Mouse (Mus musculus) right cerebral cortex, postnatal 36 days (tissue): ENCODE measurements around the gene Ust.

ENCODE experiments used
- DNase-seq, 2 experiments: peaks; one replicate each; pipeline ENCODE4 v3.0.0; 2022; ENCODE audit warnings: low spot score in 2 of 2, mixed read lengths in 1 of 2

Ust gene

GRCm38 (mm10) chr10:8504832-8505231, 13.8 kb downstream of the Ust start:
- DNase-seq, result no peak

GRCm38 (mm10) chr10:8498951-8499891, 19.4 kb downstream of the Ust start:
- DNase-seq, result no peak

- no peak for DNase-seq
Measured at GRCm38 (mm10) chr10:8495543-8496141, 23.0 kb downstream of the Ust start.

- no peak for DNase-seq
Measured at GRCm38 (mm10) chr10:8491909-8492591, 26.6 kb downstream of the Ust start.

- no peak for DNase-seq
Measured at GRCm38 (mm10) chr10:8487388-8487787, 31.2 kb downstream of the Ust start.

- DNase-seq, result no peak
Measured at GRCm38 (mm10) chr10:8484487-8484886, 34.1 kb downstream of the Ust start.

GRCm38 (mm10) chr10:8482779-8483178, 35.8 kb downstream of the Ust start:
- DNase-seq, result no peak

- DNase-seq, result no peak
Measured at GRCm38 (mm10) chr10:8479779-8480178, 38.8 kb downstream of the Ust start.

- no peak for DNase-seq
Measured at GRCm38 (mm10) chr10:8477936-8478335, 40.7 kb downstream of the Ust start.

GRCm38 (mm10) chr10:8471995-8472394, 46.6 kb downstream of the Ust start:
- no peak for DNase-seq

- DNase-seq, result no peak
Measured at GRCm38 (mm10) chr10:8471012-8471411, 47.6 kb downstream of the Ust start.

- no peak for DNase-seq
Measured at GRCm38 (mm10) chr10:8469516-8469915, 49.1 kb downstream of the Ust start.

GRCm38 (mm10) chr10:8468651-8469386, 49.8 kb downstream of the Ust start:
- DNase-seq, result no peak

GRCm38 (mm10) chr10:8465918-8466317, 52.7 kb downstream of the Ust start:
- DNase-seq, result no peak

- no peak for DNase-seq
Measured at GRCm38 (mm10) chr10:8465216-8465615, 53.4 kb downstream of the Ust start.

GRCm38 (mm10) chr10:8461372-8461771, 57.3 kb downstream of the Ust start:
- DNase-seq, result no peak

GRCm38 (mm10) chr10:8454711-8455110, 63.9 kb downstream of the Ust start:
- DNase-seq, result no peak

GRCm38 (mm10) chr10:8447681-8448080, 70.9 kb downstream of the Ust start:
- no peak for DNase-seq

GRCm38 (mm10) chr10:8446972-8447371, 71.7 kb downstream of the Ust start:
- no peak for DNase-seq

- no peak for DNase-seq
Measured at GRCm38 (mm10) chr10:8444052-8444451, 74.6 kb downstream of the Ust start.

GRCm38 (mm10) chr10:8431857-8432256, 86.8 kb downstream of the Ust start:
- DNase-seq, result no peak
